Mouse (Mus musculus) midbrain, embryonic 11.5 days (tissue): ENCODE measurements around the gene Hapln3. TPM values are rescaled to one million over a fixed set of nuclear protein-coding genes. Genes with fewer than 3 reads are reported as not detected.

Source experiments
- ATAC-seq: fragments of 200-750 bp; cut with Nextera tagmentation; 2 replicates; pipeline ENCODE4 v1.8.0; 2017; ENCODE audit warnings: moderate TSS enrichment, moderate library complexity; ENCODE audit not compliant: low FRiP score
- DNase-seq: peaks from one replicate; pipeline ENCODE4 v3.0.0; 2015; ENCODE audit warnings: low spot score; ENCODE audit errors: missing footprints
- H3K27ac ChIP-seq: fragments of 300-500 bp; sonication (generic); 2 replicates; pipeline ENCODE4 v1.5.1; 2014; ENCODE audit warnings: low read depth, low read length
- H3K27me3 ChIP-seq: fragments of 300-500 bp; sonication (generic); 2 replicates; pipeline ENCODE4 v1.6.1; 2014; ENCODE audit warnings: mild to moderate bottlenecking, low read length, moderate library complexity, mixed read lengths; ENCODE audit not compliant: control insufficient read depth, insufficient read depth
- H3K36me3 ChIP-seq: fragments of 300-500 bp; sonication (generic); 2 replicates; pipeline ENCODE4 v1.6.1; 2014; ENCODE audit warnings: mild to moderate bottlenecking, low read length, moderate library complexity, mixed read lengths; ENCODE audit not compliant: control insufficient read depth, insufficient read depth
- H3K4me1 ChIP-seq: fragments of 300-500 bp; sonication (generic); 2 replicates; pipeline ENCODE4 v1.6.1; 2014; ENCODE audit warnings: low read length; ENCODE audit not compliant: control insufficient read depth, insufficient read depth
- H3K4me2 ChIP-seq: fragments of 300-500 bp; sonication (generic); 2 replicates; pipeline ENCODE4 v1.6.1; 2014; ENCODE audit warnings: mild to moderate bottlenecking, moderate library complexity
- H3K4me3 ChIP-seq: fragments of 300-500 bp; sonication (generic); 2 replicates; pipeline ENCODE4 v1.5.1; 2014; ENCODE audit warnings: low read depth, low read length
- H3K9ac ChIP-seq: fragments of 300-500 bp; sonication (generic); 2 replicates; pipeline ENCODE4 v1.6.1; 2014; ENCODE audit warnings: low read length
- H3K9me3 ChIP-seq: fragments of 300-500 bp; sonication (generic); 2 replicates; pipeline ENCODE4 v1.6.1; 2016; ENCODE audit warnings: low read length; ENCODE audit not compliant: control insufficient read depth
- WGBS: fragments of 180-500 bp; shearing (Covaris S2); extraction: QIAGEN DNeasy Blood & Tissue Kit; methylation state at CpG from one replicate; pipeline ENCODE4 v1.1.7; 2014; 5-methylcytosine and 5-hydroxymethylcytosine counted together
- polyA plus RNA-seq: library from polyadenylated mRNA; unstranded; fragments of >200 nt; fragmentation: Nextera tagmentation; extraction: Ambion mirVana; gene quantifications from 2 replicates; pipeline ENCODE4 v1.2.1, GENCODE M21; 2014

The Hapln3 gene
- 2.1 and 2.7 TPM in 2 replicates for polyA plus RNA-seq

DNA sequence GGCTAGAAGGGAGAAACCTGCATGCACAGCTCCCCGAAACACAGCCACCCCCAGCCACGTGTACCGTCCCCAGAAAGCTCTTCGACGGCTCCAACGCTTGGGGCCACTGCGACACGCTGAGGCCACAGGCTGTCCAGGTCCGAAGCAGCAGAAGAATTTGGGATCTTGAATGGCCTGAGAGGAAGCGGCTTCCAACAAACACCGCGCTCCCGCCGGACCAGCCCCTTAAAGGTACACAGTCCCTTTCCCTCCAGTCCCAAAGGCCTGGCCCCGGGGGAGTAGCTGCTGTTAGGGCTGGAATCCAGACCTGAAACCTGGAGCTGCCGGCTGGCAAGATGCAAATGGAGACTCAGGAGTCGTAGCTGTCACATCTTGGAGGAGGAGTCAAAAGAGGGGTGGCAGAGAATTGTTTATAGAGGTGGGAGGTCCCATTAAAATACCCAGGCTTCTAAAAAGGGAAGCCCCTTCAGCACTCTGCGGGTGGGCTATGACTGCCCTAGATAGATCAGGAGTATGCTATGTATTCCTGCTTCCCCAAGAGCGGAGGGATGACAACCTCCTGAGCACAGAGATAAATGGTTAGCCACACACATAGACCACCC lies at the start of gene Hapln3:
Gene Hapln3, minus strand, starts transcription at position 176 of the 602 bp plus-strand sequence.
- no peaks in the 10 kb centered on the region for H3K36me3 ChIP-seq
- DNase-seq (peak; percentile 92), ATAC-seq (peak; percentile 20; the same call in 1 of the 2 replicates)
- H3K27me3 ChIP-seq = peaks cover 3% of the 10 kb centered on the region; the same call in 1 of the 2 replicates
- no peaks in the 10 kb centered on the region for H3K9me3 ChIP-seq
- H3K27ac ChIP-seq = no peak within 1 kb of the TSS
- H3K9ac ChIP-seq = peak within 1 kb of the TSS; percentile 18; the same call in 1 of the 2 replicates
- H3K4me3 ChIP-seq = peak within 1 kb of the TSS; percentile 15; the same call in 1 of the 2 replicates
- H3K4me2 ChIP-seq = peak within 1 kb of the TSS; percentile 37
- peaks cover 10% of the 10 kb centered on the region; the same call in 1 of the 2 replicates for H3K4me1 ChIP-seq
- WGBS = 5% methylated on average over 19 of the region's 19 CpGs

DNA sequence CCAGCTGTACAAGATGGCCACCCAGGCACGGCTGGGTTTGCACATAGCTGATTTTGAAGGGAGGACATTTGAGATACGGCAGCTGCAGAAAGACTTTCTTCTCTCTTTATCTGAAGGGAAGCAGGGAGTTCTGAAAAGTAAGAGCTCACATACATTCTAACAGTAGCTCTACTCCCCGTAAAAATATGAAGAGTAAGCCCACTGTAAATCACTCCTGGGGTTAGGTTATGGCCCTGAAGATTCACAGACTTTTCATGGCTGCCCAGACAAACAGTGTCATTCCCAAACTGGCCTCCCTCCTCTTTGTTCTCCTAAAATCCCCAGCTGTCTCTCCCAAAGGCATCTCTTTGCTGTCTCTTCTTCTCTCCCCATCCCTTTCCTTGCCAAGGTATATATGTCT lies 43.0 kb upstream of the Hapln3 start:
- H3K27me3 ChIP-seq = no peaks in the 10 kb centered on the region
- WGBS = 85% methylated on average over 3 of the region's 3 CpGs
- ATAC-seq (no peak), DNase-seq (no peak)
- no peak overlapping the region for H3K4me3 ChIP-seq
- H3K4me1 ChIP-seq = no peaks in the 10 kb centered on the region
- H3K36me3 ChIP-seq = no peaks in the 10 kb centered on the region
- no peaks in the 10 kb centered on the region for H3K9me3 ChIP-seq
- no peak overlapping the region for H3K4me2 ChIP-seq
- H3K9ac ChIP-seq = no peak overlapping the region
- H3K27ac ChIP-seq = no peak overlapping the region

DNA sequence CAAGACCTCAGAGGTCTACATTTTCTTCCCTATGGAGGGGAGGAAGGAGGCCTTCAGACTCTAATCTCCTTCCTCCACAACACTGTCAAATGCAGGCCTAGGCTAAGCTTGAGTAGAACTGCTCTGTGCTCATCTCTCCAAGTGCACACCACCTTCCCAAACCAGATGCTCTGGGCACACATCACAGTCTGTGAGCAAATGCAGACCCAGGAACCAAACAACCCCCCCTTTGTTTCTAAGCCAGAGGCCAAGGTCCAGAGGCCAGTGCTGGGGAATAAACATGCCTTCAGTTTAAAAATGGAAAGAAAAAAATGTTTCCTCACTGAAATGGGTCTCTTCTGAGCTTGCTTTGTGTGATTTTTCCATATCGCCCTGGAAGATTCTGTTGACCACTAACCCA lies 41.0 kb upstream of the Hapln3 start:
- no peak overlapping the region for H3K9ac ChIP-seq
- H3K4me3 ChIP-seq = no peak overlapping the region
- ATAC-seq (no peak), DNase-seq (no peak)
- no peak overlapping the region for H3K4me2 ChIP-seq
- H3K4me1 ChIP-seq = no peaks in the 10 kb centered on the region
- no peaks in the 10 kb centered on the region for H3K27me3 ChIP-seq
- 96% methylated on average over 1 of the region's 1 CpGs for WGBS
- H3K27ac ChIP-seq = no peak overlapping the region
- H3K36me3 ChIP-seq = no peaks in the 10 kb centered on the region
- no peaks in the 10 kb centered on the region for H3K9me3 ChIP-seq

DNA sequence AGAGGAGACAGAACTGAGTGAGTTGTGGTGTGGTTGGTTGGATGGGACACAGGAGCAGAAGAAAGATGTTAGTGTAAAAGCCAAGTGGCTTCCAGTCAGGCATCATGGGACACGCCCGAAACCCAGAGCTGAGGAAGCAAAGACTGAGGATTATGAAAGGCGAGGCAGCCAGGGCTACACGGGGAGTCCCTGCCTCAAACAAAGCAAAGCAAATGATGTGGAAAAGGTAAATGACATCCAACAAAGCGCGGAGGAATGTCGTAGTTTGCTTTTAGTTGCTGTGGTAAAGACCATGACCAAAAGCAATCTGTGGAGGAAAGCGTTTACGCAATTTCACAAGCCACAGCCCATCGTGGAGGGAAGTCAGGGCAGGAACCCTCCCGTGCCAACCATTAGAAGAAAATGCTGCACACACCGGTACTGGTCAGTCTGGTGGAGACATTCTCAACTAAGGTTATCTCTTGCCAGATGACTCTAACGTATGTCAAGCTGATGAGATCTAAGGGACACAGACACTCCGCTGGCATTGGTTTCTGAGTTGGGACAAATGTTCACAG lies 36.3 kb upstream of the Hapln3 start:
- H3K4me2 ChIP-seq = no peak overlapping the region
- DNase-seq (no peak), ATAC-seq (no peak)
- WGBS = 60% methylated on average over 14 of the region's 14 CpGs
- H3K36me3 ChIP-seq = no peaks in the 10 kb centered on the region
- no peaks in the 10 kb centered on the region for H3K9me3 ChIP-seq
- H3K4me3 ChIP-seq = no peak overlapping the region
- H3K27ac ChIP-seq = no peak overlapping the region
- H3K9ac ChIP-seq = no peak overlapping the region
- no peaks in the 10 kb centered on the region for H3K27me3 ChIP-seq
- H3K4me1 ChIP-seq = no peaks in the 10 kb centered on the region

DNA sequence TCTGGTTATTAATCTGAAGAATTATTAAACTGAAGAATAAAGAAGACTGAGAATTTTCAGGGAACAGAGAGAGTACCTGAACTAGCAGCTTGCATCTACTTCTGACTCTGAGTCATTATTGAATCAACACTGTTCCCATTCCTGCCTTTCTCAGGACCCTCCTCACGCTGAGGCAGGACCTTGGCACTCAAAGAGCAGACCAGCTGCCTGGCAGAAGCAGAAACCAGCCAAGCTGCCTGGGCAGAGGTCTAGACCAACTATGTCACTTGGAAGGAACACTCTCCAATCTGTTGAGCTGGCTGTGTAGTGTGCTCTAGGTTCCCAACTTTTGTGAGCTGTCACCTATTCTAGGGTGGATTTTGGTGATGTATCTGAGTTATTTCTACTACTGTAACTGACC lies 28.6 kb upstream of the Hapln3 start:
- Histone ChIP-seq H3K27ac (no peak overlapping the region), H3K4me1 (no peaks in the 10 kb centered on the region), H3K9me3 (no peaks in the 10 kb centered on the region), H3K27me3 (no peaks in the 10 kb centered on the region), H3K9ac (no peak overlapping the region), H3K4me2 (no peak overlapping the region), H3K4me3 (no peak overlapping the region), H3K36me3 (no peaks in the 10 kb centered on the region)
- no peak for DNase-seq
- no peak for ATAC-seq
- WGBS = 53% methylated on average over 1 of the region's 1 CpGs

DNA sequence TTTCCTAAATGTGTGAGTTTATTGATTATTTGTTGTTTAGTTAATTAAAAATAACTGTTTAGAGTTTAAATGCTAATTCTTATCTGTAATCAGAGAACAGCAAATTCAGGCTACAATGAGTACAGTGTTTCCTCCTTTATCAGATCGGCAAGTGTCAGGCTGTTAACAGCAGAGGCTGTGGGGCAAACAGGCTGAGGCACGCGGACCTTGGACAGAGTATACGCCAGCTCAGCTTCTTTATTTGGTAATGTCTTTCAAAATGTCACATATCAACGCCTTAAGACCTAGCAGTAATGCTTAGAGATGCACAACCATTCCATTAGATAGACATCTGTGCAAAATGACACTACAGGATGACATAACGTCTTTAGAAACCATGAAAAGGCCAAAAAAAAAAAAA lies 18.7 kb upstream of the Hapln3 start:
- H3K4me2 ChIP-seq = no peak overlapping the region; the same call in 1 of the 2 replicates
- H3K4me3 ChIP-seq = no peak overlapping the region
- H3K27ac ChIP-seq = no peak overlapping the region
- H3K36me3 ChIP-seq = no peaks in the 10 kb centered on the region
- H3K4me1 ChIP-seq = peaks cover 13% of the 10 kb centered on the region
- H3K27me3 ChIP-seq = no peaks in the 10 kb centered on the region
- H3K9me3 ChIP-seq = no peaks in the 10 kb centered on the region
- peak; percentile 78 for DNase-seq
- 74% methylated on average over 6 of the region's 6 CpGs for WGBS
- no peak overlapping the region for H3K9ac ChIP-seq
- ATAC-seq = no peak

DNA sequence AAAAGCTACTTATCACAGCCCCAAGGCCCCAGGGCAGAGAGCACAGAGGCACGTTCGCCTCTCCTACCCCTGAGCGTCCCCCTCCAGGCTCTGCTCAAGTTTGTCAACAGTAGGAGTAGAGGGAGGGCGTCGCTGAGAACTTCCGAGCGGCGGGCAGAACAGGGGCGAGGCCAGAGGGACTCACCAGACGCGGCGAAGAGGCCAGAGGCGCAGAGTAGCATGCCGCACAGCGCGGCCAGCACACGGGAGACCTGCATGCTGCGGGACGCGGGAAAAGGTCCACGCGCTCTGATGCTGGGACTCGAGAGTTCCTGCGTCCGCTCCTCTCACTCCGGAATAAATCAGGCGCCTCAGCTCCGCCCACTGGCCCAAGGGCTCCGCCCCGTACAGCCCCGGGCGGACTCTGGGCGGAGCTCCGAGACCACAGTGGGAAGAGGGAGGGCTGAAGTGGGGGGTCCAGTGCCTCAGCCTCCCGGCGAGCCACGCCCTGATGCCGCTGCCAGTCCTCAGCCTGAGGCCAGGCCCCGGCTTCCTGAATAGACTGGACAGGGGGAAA lies 18.0 kb upstream of the Hapln3 start, which contains the start of gene Mfge8:
Gene Mfge8, minus strand, starts transcription at position 350 of the 556 bp plus-strand sequence.
- peak within 1 kb of the TSS; percentile 42 for H3K4me3 ChIP-seq
- H3K27me3 ChIP-seq = no peaks in the 10 kb centered on the region
- ATAC-seq (peak; percentile 98), DNase-seq (peak; percentile 99)
- no peaks in the 10 kb centered on the region for H3K36me3 ChIP-seq
- H3K4me1 ChIP-seq = peaks cover 13% of the 10 kb centered on the region
- peak within 1 kb of the TSS; percentile 44 for H3K9ac ChIP-seq
- H3K4me2 ChIP-seq = peak within 1 kb of the TSS; percentile 61
- no peak within 1 kb of the TSS for H3K27ac ChIP-seq
- under 1% methylated on average over 39 of the region's 39 CpGs for WGBS
- no peaks in the 10 kb centered on the region for H3K9me3 ChIP-seq

DNA sequence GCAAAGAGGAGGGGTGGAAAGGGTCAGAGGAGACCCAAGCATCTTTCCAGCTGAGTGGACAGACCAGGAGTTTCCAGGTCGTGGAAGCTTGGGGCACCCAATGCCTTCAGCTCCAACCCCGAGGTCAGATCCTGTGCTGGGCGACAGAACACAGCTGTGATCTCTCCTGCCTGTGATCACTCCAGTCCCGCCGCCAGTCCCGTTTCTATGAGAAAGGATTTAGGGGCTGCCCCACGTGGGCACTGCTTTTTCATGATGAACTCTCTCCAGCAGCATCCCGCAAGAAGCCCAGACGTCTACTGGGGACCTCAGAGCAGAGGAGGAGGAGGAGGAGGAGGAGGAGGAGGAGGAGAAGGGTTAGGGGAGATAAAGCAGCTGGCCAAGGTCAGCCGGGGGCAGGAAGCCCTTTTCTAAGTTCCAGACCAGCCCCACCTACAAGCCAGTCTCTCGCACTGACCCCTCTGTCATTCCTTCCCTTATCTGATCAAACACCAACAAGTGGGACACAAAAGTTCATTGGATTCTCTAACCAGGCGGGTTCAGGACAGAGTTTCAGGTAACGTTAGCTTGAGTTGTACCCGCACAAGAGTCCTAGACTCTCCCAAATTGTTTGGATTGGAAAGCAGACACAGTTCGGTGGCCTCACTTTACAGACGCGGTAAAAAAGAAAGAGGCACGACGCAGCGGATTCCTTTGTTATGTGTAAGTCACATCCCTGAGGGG lies 17.3 kb upstream of the Hapln3 start:
- Histone ChIP-seq H3K4me2 (peak overlapping the region; percentile 61), H3K4me1 (peaks cover 13% of the 10 kb centered on the region), H3K9me3 (no peaks in the 10 kb centered on the region), H3K27me3 (no peaks in the 10 kb centered on the region), H3K27ac (no peak overlapping the region), H3K4me3 (peak overlapping the region; percentile 42), H3K9ac (peak overlapping the region; percentile 44), H3K36me3 (no peaks in the 10 kb centered on the region)
- DNase-seq (peak; percentile 90), ATAC-seq (0 out of 2 replicates have a peak, but pooled peaks have one; percentile 9)
- WGBS = under 1% methylated on average over 20 of the region's 20 CpGs
